Mouse (Mus musculus) liver, postnatal 0 days (tissue): ENCODE measurements around the gene H2afv.

ENCODE experiments used
- CTCF ChIP-seq: sonication (generic); IDR thresholded peaks from 2 replicates; pipeline ENCODE4 v1.5.1; 2016; ENCODE audit warnings: antibody characterized with exemption, low read depth
- EP300 ChIP-seq: IDR thresholded peaks from 2 replicates; pipeline ENCODE4 v1.6.1; 2016; ENCODE audit warnings: antibody characterized with exemption, low read depth, mild to moderate bottlenecking

GRCm38 (mm10) chr11:6380916-6381315 lies 63.3 kb downstream of the H2afv start:
- TF ChIP-seq CTCF (no peak), EP300 (no peak)
